Mouse (Mus musculus) stomach, embryonic 16.5 days (tissue): Measurements from ENCODE around the gene Gm379. TPM values are rescaled to one million over a fixed set of nuclear protein-coding genes. Genes with fewer than 3 reads are reported as not detected.

Experiments used
- ATAC-seq: fragments of 200-750 bp; cut with Nextera tagmentation; 2 replicates; pipeline ENCODE4 v1.8.0; 2017; ENCODE audit warnings: moderate number of reproducible peaks, moderate TSS enrichment; ENCODE audit not compliant: insufficient read depth, low FRiP score
- H3K27ac ChIP-seq: fragments of 300-500 bp; sonication (generic); 2 replicates; pipeline ENCODE4 v1.5.1; 2014; ENCODE audit warnings: low read length
- H3K27me3 ChIP-seq: fragments of 300-500 bp; sonication (generic); 2 replicates; pipeline ENCODE4 v1.6.1; 2014; ENCODE audit warnings: low read length, control low read depth, mixed read lengths; ENCODE audit not compliant: control insufficient read depth, insufficient read depth
- H3K36me3 ChIP-seq: fragments of 300-500 bp; sonication (generic); 2 replicates; pipeline ENCODE4 v1.6.1; 2014; ENCODE audit warnings: low read length; ENCODE audit not compliant: control insufficient read depth, insufficient read depth
- H3K4me1 ChIP-seq: fragments of 300-500 bp; sonication (generic); 2 replicates; pipeline ENCODE4 v1.6.1; 2014; ENCODE audit warnings: low read length, control low read depth, mixed read lengths; ENCODE audit not compliant: control insufficient read depth, insufficient read depth
- H3K4me2 ChIP-seq: fragments of 300-500 bp; sonication (generic); 2 replicates; pipeline ENCODE4 v1.6.1; 2014; ENCODE audit warnings: low read depth, low read length, mixed read lengths
- H3K4me3 ChIP-seq: fragments of 300-500 bp; sonication (generic); replicated peaks from 2 replicates; pipeline ENCODE4 v1.5.1; 2014; ENCODE audit warnings: mild to moderate bottlenecking, low read length
- H3K9ac ChIP-seq: fragments of 300-500 bp; sonication (generic); 2 replicates; pipeline ENCODE4 v1.6.1; 2014; ENCODE audit warnings: low read length
- H3K9me3 ChIP-seq: fragments of 300-500 bp; sonication (generic); replicated peaks from 2 replicates; pipeline ENCODE4 v1.6.1; 2016; ENCODE audit warnings: low read length, control low read depth; ENCODE audit not compliant: control insufficient read depth
- WGBS: fragments of 180-500 bp; shearing (Covaris S2); extraction: QIAGEN DNeasy Blood & Tissue Kit; methylation state at CpG from one replicate; pipeline ENCODE4 v1.1.7; 2014; 5-methylcytosine and 5-hydroxymethylcytosine counted together
- polyA plus RNA-seq: library from polyadenylated mRNA; unstranded; fragments of >200 nt; fragmentation: Nextera tagmentation; extraction: Ambion mirVana; gene quantifications from 2 replicates; pipeline ENCODE4 v1.2.1, GENCODE M21; 2015

The Gm379 gene
- polyA plus RNA-seq: 0.26 TPM in 1 of 2 replicates, not detected in the other

GRCm38 (mm10) chrX:108664885-108665284, at the start of gene Gm379:
Gene Gm379 (minus strand): TSS chrX:108664891.
- no peak within 1 kb of the TSS for H3K9ac ChIP-seq
- WGBS: 26% methylated on average over 2 of the region's 2 CpGs
- H3K4me3 ChIP-seq: no peak within 1 kb of the TSS
- no peak within 1 kb of the TSS for H3K27ac ChIP-seq
- ATAC-seq: no peak
- no peaks in the 10 kb centered on the region for H3K36me3 ChIP-seq
- H3K27me3 ChIP-seq: no peaks in the 10 kb centered on the region
- H3K4me2 ChIP-seq: no peak within 1 kb of the TSS
- no peaks in the 10 kb centered on the region for H3K9me3 ChIP-seq
- no peaks in the 10 kb centered on the region for H3K4me1 ChIP-seq

- H3K4me1 ChIP-seq: no peaks in the 10 kb centered on the region
- H3K27ac ChIP-seq: no peak overlapping the region
- H3K27me3 ChIP-seq: no peaks in the 10 kb centered on the region
- ATAC-seq: no peak
- H3K36me3 ChIP-seq: no peaks in the 10 kb centered on the region
- 67% methylated on average over 2 of the region's 2 CpGs for WGBS
- no peaks in the 10 kb centered on the region for H3K9me3 ChIP-seq
- no peak overlapping the region for H3K4me3 ChIP-seq
- no peak overlapping the region for H3K9ac ChIP-seq
- no peak overlapping the region for H3K4me2 ChIP-seq
Observed at GRCm38 (mm10) chrX:108704312-108704711, 39.6 kb upstream of the Gm379 start.

- ATAC-seq: no peak
- WGBS: 28% methylated on average over 1 of the region's 1 CpGs
- no peaks in the 10 kb centered on the region for H3K4me1 ChIP-seq
- H3K4me3 ChIP-seq: no peak overlapping the region
- no peak overlapping the region for H3K9ac ChIP-seq
- H3K27me3 ChIP-seq: no peaks in the 10 kb centered on the region
- H3K27ac ChIP-seq: no peak overlapping the region
- no peak overlapping the region for H3K4me2 ChIP-seq
- no peaks in the 10 kb centered on the region for H3K36me3 ChIP-seq
- H3K9me3 ChIP-seq: no peaks in the 10 kb centered on the region
Observed at GRCm38 (mm10) chrX:108668868-108669267, 4.2 kb upstream of the Gm379 start.

- Histone ChIP-seq H3K4me3 (no peak overlapping the region), H3K27ac (no peak overlapping the region), H3K4me2 (no peak overlapping the region), H3K4me1 (no peaks in the 10 kb centered on the region), H3K36me3 (no peaks in the 10 kb centered on the region), H3K9me3 (no peaks in the 10 kb centered on the region), H3K9ac (no peak overlapping the region), H3K27me3 (no peaks in the 10 kb centered on the region)
- no peak for ATAC-seq
- 19% methylated on average over 1 of the region's 1 CpGs for WGBS
Observed at GRCm38 (mm10) chrX:108621991-108622390, 42.7 kb downstream of the Gm379 start.

GRCm38 (mm10) chrX:108620886-108621285, 43.8 kb downstream of the Gm379 start:
- WGBS: 69% methylated on average over 1 of the region's 1 CpGs
- Histone ChIP-seq H3K27me3 (no peaks in the 10 kb centered on the region), H3K9ac (no peak overlapping the region), H3K27ac (no peak overlapping the region), H3K9me3 (no peaks in the 10 kb centered on the region), H3K4me1 (no peaks in the 10 kb centered on the region), H3K4me3 (no peak overlapping the region), H3K4me2 (no peak overlapping the region), H3K36me3 (no peaks in the 10 kb centered on the region)
- ATAC-seq: no peak

Other genes starting within 250 kb of the Gm379 start
- gene Brwd3, start 169.5 kb upstream of the Gm379 start, polyA plus RNA-seq: 2.3 and 3.2 TPM in 2 replicates